Comparison of ENCODE assay signal across 11 mouse cellular contexts in the genomic region with DNA sequence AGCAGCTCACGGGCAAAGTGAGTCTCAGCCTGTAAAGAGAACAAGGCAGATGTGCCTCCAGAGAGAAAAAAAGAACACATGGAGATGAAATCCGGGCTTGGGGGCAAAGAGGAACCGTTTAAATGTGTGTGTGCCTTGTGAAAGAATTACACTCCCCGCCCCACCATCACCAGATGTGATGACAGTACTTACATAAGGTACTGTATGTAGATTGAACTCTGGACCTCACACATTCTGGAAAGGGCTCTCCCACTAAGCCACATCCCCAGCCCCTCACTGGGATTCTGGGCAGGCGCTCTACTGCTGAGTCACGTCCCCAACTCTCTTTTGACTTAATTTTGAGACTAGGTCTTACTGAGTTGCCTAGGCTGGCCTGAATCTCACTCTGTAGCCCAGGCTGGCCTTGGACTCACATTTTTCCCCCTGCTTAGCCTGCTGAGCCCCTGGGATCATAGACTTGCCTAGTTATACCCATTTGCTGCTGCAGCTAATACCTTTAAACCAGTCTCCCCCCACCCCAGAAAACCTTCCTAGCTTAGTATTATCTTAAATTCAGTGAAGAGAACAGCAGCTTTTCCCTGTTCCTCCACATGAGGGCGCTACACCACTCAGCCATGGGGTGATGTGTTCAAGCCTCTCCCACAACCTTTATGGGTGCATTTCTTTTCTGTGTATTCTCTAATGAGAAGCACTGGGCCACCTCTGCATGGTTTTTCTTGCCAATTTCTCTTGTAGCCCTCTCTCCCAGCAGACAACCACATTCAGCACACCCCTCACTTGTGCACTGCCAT. TPM values are rescaled to one million over a fixed set of nuclear protein-coding genes. Genes with fewer than 3 reads are reported as not detected.
DNase-seq lines count a peak whose midpoint lies in the region; ATAC-seq and TF ChIP-seq lines count a peak whose summit lies in the region.
"Had no signal": no experiment of that assay in that cellular context is flagged by ENCODE, and none has a peak within 500 bp of the region (broad histone marks: within the 10 kb centered on the region; RNA-seq: fewer than 3 reads in every experiment).

No protein-coding gene starts in this region.

- peak; percentile 48 for DNase-seq in CD4-positive, CD25-positive, alpha-beta regulatory T cell, adult 2 months (ENCODE audit: low read depth, low spot score)
- DNase-seq in lung, adult 2 months = no peak
- DNase-seq in lung, postnatal 25 days (ENCODE audit: low spot score) = no peak
- DNase-seq in brain, embryonic 14.5 days (ENCODE audit: low read depth) = no peak
- DNase-seq in ovary, postnatal 10 days (ENCODE audit: low spot score) = no peak
- no peak for DNase-seq in embryo, embryonic 10.5 days (ENCODE audit: low spot score)
- DNase-seq: adrenal gland, postnatal 36 days had no signal

- no peak overlapping the region for H3K4me3 ChIP-seq in lung, adult 2 months (replicated peaks; ENCODE audit: extremely low read depth, low read depth, low read length)
- H3K4me3 ChIP-seq: hindbrain, embryonic 13.5 days; megakaryocyte, embryonic 14.5 days had no signal

- TF ChIP-seq POLR2A in lung, adult 2 months (IDR thresholded peaks at IDR 0.05; ENCODE audit: borderline replicate concordance, extremely low read depth, low read depth, low read length) = no peak
- no peak for TF ChIP-seq POLR2A in brain, embryonic 14.5 days (IDR thresholded peaks at IDR 0.05; ENCODE audit: borderline replicate concordance, extremely low read depth, insufficient read depth, insufficient read length, poor library complexity, severe bottlenecking)

- no peak for ATAC-seq in CD4-positive, CD25-positive, alpha-beta regulatory T cell, adult 4 months
- ATAC-seq in megakaryocyte progenitor cell, adult 5-6 weeks (replicated peaks; ENCODE audit: poor library complexity) = peak; percentile 54; the same call in 1 of the 2 replicates

- 0 out of 2 replicates have a peak, but pooled peaks have one; percentile 35 for TF ChIP-seq CTCF in lung, adult 2 months (IDR thresholded peaks at IDR 0.05; ENCODE audit: insufficient read depth, low read length)
- TF ChIP-seq CTCF in brain, embryonic 14.5 days (IDR thresholded peaks at IDR 0.05; ENCODE audit: borderline replicate concordance, extremely low read depth, insufficient read depth, insufficient read length) = peak; percentile 18; the same call in 1 of the 2 replicates

- 63% methylated on average over 7 of the region's 7 CpGs for WGBS in lung, adult 2 months

- no peaks in the 10 kb centered on the region for H3K4me1 ChIP-seq in lung, adult 2 months (ENCODE audit: control insufficient read depth, insufficient read depth, low read length)
- H3K4me1 ChIP-seq: hindbrain, embryonic 13.5 days; megakaryocyte, embryonic 14.5 days had no signal

RNA-seq across cellular contexts. Expression of a gene that starts 17.0 kb away (rescaled TPM):
- polyA plus RNA-seq in CD4-positive, CD25-positive, alpha-beta regulatory T cell, adult 4 months (2017; shearing (Covaris generic)) = 100 to 1,000 TPM; 390 to 404 TPM
- 203 and 217 TPM in 2 replicates for polyA plus RNA-seq in lung, adult 2 months (2012; rRNA removed)
- polyA plus RNA-seq in brain, embryonic 14.5 days (2012; rRNA removed) = 316 and 348 TPM in 2 replicates
- 227 and 237 TPM in 2 replicates for total RNA-seq in megakaryocyte progenitor cell, adult 5-6 weeks (2015)
- total RNA-seq in megakaryocyte progenitor cell, adult 5-6 weeks (2017) = 110 and 121 TPM in 2 replicates

RNA-seq across cellular contexts. Expression of a gene that starts 28.1 kb away (rescaled TPM):
- polyA plus RNA-seq in CD4-positive, CD25-positive, alpha-beta regulatory T cell, adult 4 months (2017; shearing (Covaris generic)) = 10 to 100 TPM; 12.5 to 14.1 TPM
- 10.8 and 13.4 TPM in 2 replicates for polyA plus RNA-seq in lung, adult 2 months (2012; rRNA removed)
- polyA plus RNA-seq in brain, embryonic 14.5 days (2012; rRNA removed) = 56.2 and 58.2 TPM in 2 replicates
- total RNA-seq in megakaryocyte progenitor cell, adult 5-6 weeks (2015) = 24.7 and 43.5 TPM in 2 replicates
- 6.6 and 9.8 TPM in 2 replicates for total RNA-seq in megakaryocyte progenitor cell, adult 5-6 weeks (2017)

RNA-seq across cellular contexts. Expression of a gene that starts 30.3 kb away (rescaled TPM):
- polyA plus RNA-seq in CD4-positive, CD25-positive, alpha-beta regulatory T cell, adult 4 months (2017; shearing (Covaris generic)) = under 1 TPM in 1 of 2 experiments, not detected in 1; 0.34 TPM
- 20.6 and 27.6 TPM in 2 replicates for polyA plus RNA-seq in lung, adult 2 months (2012; rRNA removed)
- 0.53 and 0.63 TPM in 2 replicates for polyA plus RNA-seq in brain, embryonic 14.5 days (2012; rRNA removed)
- 61.8 and 69.7 TPM in 2 replicates for total RNA-seq in megakaryocyte progenitor cell, adult 5-6 weeks (2015)
- total RNA-seq in megakaryocyte progenitor cell, adult 5-6 weeks (2017) = 48.5 and 50.4 TPM in 2 replicates

RNA-seq across cellular contexts. Expression of a gene that starts 50.7 kb away (rescaled TPM):
- polyA plus RNA-seq in CD4-positive, CD25-positive, alpha-beta regulatory T cell, adult 4 months (2017; shearing (Covaris generic)) = 1 to 10 TPM; 4.4 to 8.8 TPM
- 84.8 and 85.6 TPM in 2 replicates for polyA plus RNA-seq in lung, adult 2 months (2012; rRNA removed)
- 75.0 and 81.7 TPM in 2 replicates for polyA plus RNA-seq in brain, embryonic 14.5 days (2012; rRNA removed)
- total RNA-seq in megakaryocyte progenitor cell, adult 5-6 weeks (2015) = 70.5 and 80.3 TPM in 2 replicates
- total RNA-seq in megakaryocyte progenitor cell, adult 5-6 weeks (2017) = 154 and 176 TPM in 2 replicates

RNA-seq across cellular contexts. Expression of a gene that starts 51.7 kb away (rescaled TPM):
- polyA plus RNA-seq in CD4-positive, CD25-positive, alpha-beta regulatory T cell, adult 4 months (2017; shearing (Covaris generic)) = 10 to 100 TPM; 50.3 to 67.0 TPM
- polyA plus RNA-seq in lung, adult 2 months (2012; rRNA removed) = 70.3 and 82.0 TPM in 2 replicates
- polyA plus RNA-seq in brain, embryonic 14.5 days (2012; rRNA removed) = 89.0 and 104 TPM in 2 replicates
- 109 and 115 TPM in 2 replicates for total RNA-seq in megakaryocyte progenitor cell, adult 5-6 weeks (2015)
- 41.5 and 49.0 TPM in 2 replicates for total RNA-seq in megakaryocyte progenitor cell, adult 5-6 weeks (2017)

Comparison
In these comparisons a context has a peak if more than half of its experiments do, and no peak if none do; other contexts are left out.
1. RNA of a gene that starts 30.3 kb away (polyA plus RNA-seq): 20.6 to 27.6 TPM in lung, adult 2 months; 0.53 to 0.63 TPM in brain, embryonic 14.5 days and 0.34 TPM in CD4-positive, CD25-positive, alpha-beta regulatory T cell, adult 4 months; every median in the first group is over 10 times any median in the second.